Mouse (Mus musculus) thymus, adult 2 months (tissue): Measurements from ENCODE around the gene Man2b1. TPM values are rescaled to one million over a fixed set of nuclear protein-coding genes. Genes with fewer than 3 reads are reported as not detected.
A peak's percentile ranks its signal among the peaks of the same experiment; 100 is the strongest.

Experiments
- DNase-seq: peaks from one replicate; pipeline ENCODE4 v3.0.0; 2021
- H3K27ac ChIP-seq: fragments of 200-500 bp; 2 replicates; pipeline ENCODE4 v1.5.1; 2012; ENCODE audit warnings: low read length, control low read depth; ENCODE audit not compliant: control insufficient read depth, insufficient read depth
- H3K27me3 ChIP-seq: fragments of 200-500 bp; 2 replicates; pipeline ENCODE4 v1.6.1; 2012; ENCODE audit warnings: mild to moderate bottlenecking, low read length, moderate library complexity, mixed read lengths; ENCODE audit not compliant: control insufficient read depth, insufficient read depth
- H3K36me3 ChIP-seq: fragments of 200-500 bp; 2 replicates; pipeline ENCODE4 v1.6.1; 2012; ENCODE audit warnings: mild to moderate bottlenecking, low read length, moderate library complexity; ENCODE audit not compliant: control insufficient read depth, insufficient read depth
- H3K4me1 ChIP-seq: fragments of 200-500 bp; replicated peaks from 2 replicates; pipeline ENCODE4 v1.6.1; 2012; ENCODE audit warnings: low read length; ENCODE audit not compliant: control insufficient read depth, insufficient read depth
- H3K4me3 ChIP-seq: fragments of 200-500 bp; 2 replicates; pipeline ENCODE4 v1.5.1; 2012; ENCODE audit warnings: mild to moderate bottlenecking, low read length, control low read depth, moderate library complexity; ENCODE audit not compliant: control insufficient read depth, insufficient read depth
- CTCF ChIP-seq: fragments of 200-500 bp; IDR thresholded peaks from 2 replicates; pipeline ENCODE4 v1.5.1; 2012; ENCODE audit warnings: mild to moderate bottlenecking, control low read depth, low read length, moderate library complexity, borderline replicate concordance; ENCODE audit not compliant: control insufficient read depth, poor library complexity, insufficient read depth; ENCODE audit errors: extremely low read depth
- POLR2A ChIP-seq: fragments of 200-500 bp; IDR thresholded peaks from 2 replicates; pipeline ENCODE4 v1.6.1; 2012; ENCODE audit warnings: mild to moderate bottlenecking, low read length, control low read depth, moderate library complexity; ENCODE audit not compliant: control insufficient read depth, poor library complexity, insufficient read depth; ENCODE audit errors: extremely low read depth
- WGBS: fragments of 180-500 bp; shearing (Covaris S2); methylation state at CpG from one replicate; pipeline ENCODE4 v1.1.7; 2018; 5-methylcytosine and 5-hydroxymethylcytosine counted together
- polyA plus RNA-seq: library from polyadenylated mRNA; depleted of rRNA; stranded (reverse); fragments of >200 nt; gene quantifications from 2 replicates; pipeline ENCODE4 v1.2.3, GENCODE M21; 2012

Gene Man2b1
- polyA plus RNA-seq, 1 experiment = 210 TPM

- Histone ChIP-seq H3K4me1 (peaks cover 8% of the 10 kb centered on the region), H3K27ac (peak within 1 kb of the TSS; percentile 90), H3K4me3 (peak within 1 kb of the TSS; percentile 83), H3K36me3 (peaks cover 15% of the 10 kb centered on the region), H3K27me3 (no peaks in the 10 kb centered on the region)
- peak; percentile 90 for DNase-seq
- TF ChIP-seq POLR2A (0 out of 2 replicates have a peak, but pooled peaks have one; percentile 51), CTCF (peak; percentile 17; the same call in 1 of the 2 replicates)
- WGBS = under 1% methylated on average over 59 of the region's 59 CpGs
Observed at GRCm38 (mm10) chr8:85036718-85037365, 46.2 kb upstream of the Man2b1 start, which contains the start of gene Tnpo2. Gene Tnpo2, plus strand, starts transcription at chr8:85036915.

GRCm38 (mm10) chr8:85037366-85037680 lies 45.7 kb upstream of the Man2b1 start:
- peaks cover 8% of the 10 kb centered on the region for H3K4me1 ChIP-seq
- H3K27ac ChIP-seq = peak overlapping the region; percentile 80; the same call in 1 of the 2 replicates
- under 1% methylated on average over 14 of the region's 14 CpGs for WGBS
- H3K4me3 ChIP-seq = peak overlapping the region; percentile 60
- TF ChIP-seq POLR2A = no peak
- TF ChIP-seq CTCF = no peak
- H3K27me3 ChIP-seq = no peaks in the 10 kb centered on the region
- peaks cover 10% of the 10 kb centered on the region for H3K36me3 ChIP-seq
- DNase-seq = no peak

GRCm38 (mm10) chr8:85037681-85038531 lies 45.2 kb upstream of the Man2b1 start:
- peak overlapping the region; percentile 26 for H3K27ac ChIP-seq
- DNase-seq = peak; percentile 77

GRCm38 (mm10) chr8:85043619-85044018 lies 39.5 kb upstream of the Man2b1 start:
- Histone ChIP-seq H3K27ac (no peak overlapping the region), H3K36me3 (peaks cover 59% of the 10 kb centered on the region), H3K4me3 (no peak overlapping the region), H3K27me3 (no peaks in the 10 kb centered on the region), H3K4me1 (no peaks in the 10 kb centered on the region)
- no peak for DNase-seq
- 89% methylated on average over 6 of the region's 6 CpGs for WGBS
- TF ChIP-seq POLR2A (no peak), CTCF (no peak)

More at GRCm38 (mm10) chr8:85037681-85038531, 45.2 kb upstream of the Man2b1 start:
- no peak for TF ChIP-seq CTCF
- TF ChIP-seq POLR2A = peak; percentile 39; the same call in 1 of the 2 replicates
- Histone ChIP-seq H3K36me3 (peaks cover 9% of the 10 kb centered on the region; the same call in 1 of the 2 replicates), H3K27me3 (no peaks in the 10 kb centered on the region), H3K4me1 (peaks cover 8% of the 10 kb centered on the region), H3K4me3 (peak overlapping the region; percentile 60)
- WGBS = 1% methylated on average over 57 of the region's 57 CpGs

GRCm38 (mm10) chr8:85057367-85057766 lies 25.7 kb upstream of the Man2b1 start:
- Histone ChIP-seq H3K27ac (no peak overlapping the region), H3K4me3 (no peak overlapping the region), H3K4me1 (peaks cover 6% of the 10 kb centered on the region), H3K36me3 (peaks cover 32% of the 10 kb centered on the region), H3K27me3 (no peaks in the 10 kb centered on the region)
- WGBS = 88% methylated on average over 7 of the region's 7 CpGs
- no peak for DNase-seq
- TF ChIP-seq POLR2A (no peak), CTCF (no peak)

- TF ChIP-seq POLR2A (no peak), CTCF (no peak)
Observed at GRCm38 (mm10) chr8:85059879-85060616, 23.0 kb upstream of the Man2b1 start, which contains the start of gene Fbxw9. Gene Fbxw9, plus strand, starts transcription at chr8:85060055.

More at GRCm38 (mm10) chr8:85059879-85060616, 23.0 kb upstream of the Man2b1 start, which contains the start of gene Fbxw9:
- under 1% methylated on average over 53 of the region's 53 CpGs for WGBS
- peak within 1 kb of the TSS; percentile 81 for H3K4me3 ChIP-seq
- H3K36me3 ChIP-seq = peaks cover 5% of the 10 kb centered on the region
- peak; percentile 86 for DNase-seq
- no peak within 1 kb of the TSS for H3K27ac ChIP-seq
- peaks cover 6% of the 10 kb centered on the region for H3K4me1 ChIP-seq
- H3K27me3 ChIP-seq = no peaks in the 10 kb centered on the region
